Mouse (Mus musculus) embryonic facial prominence, embryonic 10.5 days (tissue): ENCODE results near the gene Strip2. TPM values are rescaled to one million over a fixed set of nuclear protein-coding genes. Genes with fewer than 3 reads are reported as not detected.

ENCODE experiments used
- DNase-seq: peaks from one replicate; pipeline ENCODE4 v3.0.0-alpha.2; 2017; ENCODE audit warnings: low spot score
- H3K27ac ChIP-seq: fragments of 300-500 bp; sonication (generic); replicated peaks from 2 replicates; pipeline ENCODE4 v1.5.1; 2016; ENCODE audit warnings: mild to moderate bottlenecking
- H3K27me3 ChIP-seq: fragments of 300-500 bp; sonication (generic); replicated peaks from 2 replicates; pipeline ENCODE4 v1.6.1; 2016; ENCODE audit warnings: low read depth, mild to moderate bottlenecking; ENCODE audit not compliant: poor library complexity, severe bottlenecking
- H3K36me3 ChIP-seq: fragments of 300-500 bp; sonication (generic); replicated peaks from 2 replicates; pipeline ENCODE4 v1.6.1; 2016; ENCODE audit warnings: mild to moderate bottlenecking, moderate library complexity
- H3K4me1 ChIP-seq: fragments of 300-500 bp; sonication (generic); 2 replicates; pipeline ENCODE4 v1.6.1; 2016
- H3K4me3 ChIP-seq: fragments of 300-500 bp; sonication (generic); 2 replicates; pipeline ENCODE4 v1.5.1; 2016; ENCODE audit warnings: mild to moderate bottlenecking, moderate library complexity
- H3K9me3 ChIP-seq: fragments of 300-500 bp; sonication (generic); 2 replicates; pipeline ENCODE4 v1.6.1; 2016; ENCODE audit warnings: mild to moderate bottlenecking
- WGBS: fragments of 180-500 bp; shearing (Covaris S2); methylation state at CpG from one replicate; pipeline ENCODE4 v1.1.7; 2016; 5-methylcytosine and 5-hydroxymethylcytosine counted together
- microRNA-seq: library from miRNA; unstranded; fragments of <30 nt; microRNA quantifications from one replicate; pipeline ENCODE4, GENCODE M21; 2017
- polyA plus RNA-seq: library from polyadenylated mRNA; unstranded; fragments of >200 nt; fragmentation: Nextera tagmentation; extraction: Ambion mirVana; gene quantifications from 2 replicates; pipeline ENCODE4 v1.2.1, GENCODE M21; 2016

Gene Strip2
- polyA plus RNA-seq, 1 experiment from 2014 or later: 0.65 TPM

DNA sequence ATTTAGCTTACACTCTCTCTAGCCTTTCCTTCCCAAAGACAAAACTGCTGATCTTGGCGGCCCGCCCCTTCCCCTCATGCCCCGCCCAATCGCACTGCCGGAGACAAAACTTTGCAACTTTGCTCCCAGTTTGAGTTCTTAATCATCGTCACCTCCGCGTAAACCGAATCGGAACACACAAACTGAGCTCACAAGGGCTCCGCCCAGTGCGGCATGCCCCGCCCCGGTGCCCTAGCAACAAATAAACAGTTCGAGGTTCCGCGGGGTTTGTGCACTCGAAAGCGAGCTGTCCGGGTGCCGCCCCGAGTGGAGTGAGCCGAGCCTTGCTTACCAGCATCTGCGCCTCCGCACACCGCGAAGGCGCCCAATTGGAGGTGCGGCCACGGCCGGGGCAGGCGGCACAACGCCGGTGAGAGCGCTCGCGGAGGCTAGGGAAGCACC is 68.3 kb downstream of the Strip2 start:
- WGBS: under 1% methylated on average over 37 of the region's 37 CpGs
- H3K4me1 ChIP-seq: peaks cover 11% of the 10 kb centered on the region
- peak; percentile 80 for DNase-seq
- H3K9me3 ChIP-seq: no peaks in the 10 kb centered on the region
- peaks cover 18% of the 10 kb centered on the region for H3K27me3 ChIP-seq
- H3K4me3 ChIP-seq: peak overlapping the region; percentile 68
- H3K36me3 ChIP-seq: no peaks in the 10 kb centered on the region
- H3K27ac ChIP-seq: peak overlapping the region; percentile 72

DNA sequence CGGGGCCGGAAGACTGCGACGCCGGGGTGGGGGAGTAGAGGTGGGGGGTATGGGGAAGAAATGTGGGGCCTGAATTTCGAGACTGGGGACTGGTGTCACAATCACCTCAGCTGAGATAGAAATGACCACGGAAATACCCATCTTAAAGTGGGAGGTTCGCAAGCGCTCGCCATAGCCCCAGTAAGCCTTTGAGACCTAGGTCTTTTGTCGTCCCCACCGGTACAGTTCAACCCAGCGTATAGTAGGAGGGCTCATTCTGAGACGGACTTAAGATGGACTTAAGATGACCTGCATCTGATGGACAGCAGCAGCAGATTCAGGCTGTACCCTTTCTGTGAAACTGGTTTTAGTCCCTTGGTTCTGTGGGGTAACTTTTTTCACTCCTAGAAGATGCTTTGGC is 68.7 kb downstream of the Strip2 start:
- H3K27me3 ChIP-seq: peaks cover 18% of the 10 kb centered on the region
- WGBS: 1% methylated on average over 14 of the region's 14 CpGs
- H3K4me1 ChIP-seq: peaks cover 11% of the 10 kb centered on the region
- DNase-seq: no peak
- H3K36me3 ChIP-seq: no peaks in the 10 kb centered on the region
- no peaks in the 10 kb centered on the region for H3K9me3 ChIP-seq
- H3K27ac ChIP-seq: peak overlapping the region; percentile 72
- H3K4me3 ChIP-seq: peak overlapping the region; percentile 68

DNA sequence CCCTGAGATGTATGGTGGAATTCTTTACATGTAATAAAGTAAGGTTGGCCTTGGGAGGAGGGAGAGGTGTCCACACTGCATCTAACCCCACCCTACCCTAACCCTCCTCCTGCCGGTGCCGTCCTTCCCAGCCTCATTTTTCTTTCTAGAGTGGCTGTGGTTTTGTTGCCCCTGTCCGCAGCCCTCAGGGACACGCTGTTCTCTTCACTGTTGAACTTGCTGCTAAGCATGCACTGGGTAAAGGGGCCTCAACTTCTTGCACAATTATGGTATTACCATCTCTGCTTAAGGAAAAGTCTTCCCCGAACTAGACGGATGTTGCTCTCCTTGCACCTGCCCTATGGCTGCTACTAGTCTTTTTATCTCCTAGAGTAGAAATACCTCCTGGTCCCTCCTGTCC is 69.2 kb downstream of the Strip2 start:
- Histone ChIP-seq H3K36me3 (no peaks in the 10 kb centered on the region), H3K27me3 (peaks cover 18% of the 10 kb centered on the region), H3K4me1 (peaks cover 11% of the 10 kb centered on the region), H3K9me3 (no peaks in the 10 kb centered on the region), H3K27ac (no peak overlapping the region), H3K4me3 (peak overlapping the region; percentile 68)
- 45% methylated on average over 6 of the region's 6 CpGs for WGBS
- DNase-seq: no peak

DNA sequence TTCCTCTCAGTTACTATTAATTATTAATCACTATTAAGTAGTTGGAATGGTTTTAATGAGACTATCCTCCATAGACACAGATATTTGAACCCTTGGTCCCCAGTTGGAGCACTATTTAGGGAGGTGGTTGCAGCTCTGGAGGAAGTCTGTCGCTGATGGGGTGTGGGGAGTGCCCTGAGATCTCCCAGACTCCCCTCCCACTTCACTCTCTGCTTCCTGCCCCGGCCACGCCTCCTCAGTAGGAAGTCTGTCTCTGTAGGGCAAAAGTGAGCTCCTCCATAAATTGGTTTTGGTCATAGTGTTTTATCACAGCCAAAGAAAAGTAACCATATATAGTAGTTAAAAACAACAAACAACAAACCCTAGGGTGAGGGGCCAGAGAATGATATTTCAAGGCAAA is 70.4 kb downstream of the Strip2 start:
- 56% methylated on average over 3 of the region's 3 CpGs for WGBS
- DNase-seq: no peak
- H3K27ac ChIP-seq: no peak overlapping the region

DNA sequence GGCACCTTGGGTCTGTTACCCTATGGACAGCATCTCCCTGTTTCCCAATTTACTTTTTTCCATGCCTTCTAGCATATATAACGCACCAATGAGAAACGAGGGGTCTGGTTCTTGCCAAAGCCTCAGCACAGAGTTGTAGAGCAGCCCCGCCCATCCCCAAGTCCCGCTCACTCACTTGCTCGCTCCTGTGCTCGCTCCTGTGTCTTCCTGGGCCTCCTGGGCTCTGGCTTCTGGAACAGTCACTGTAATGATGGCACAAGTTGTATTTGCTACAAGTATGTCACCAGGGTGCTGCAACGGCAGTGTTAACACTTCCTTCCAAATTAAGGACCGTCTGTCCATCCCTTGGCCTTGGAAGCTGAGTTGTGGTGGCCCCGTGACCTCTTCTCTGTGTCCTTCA is 81.3 kb downstream of the Strip2 start:
- Histone ChIP-seq H3K4me3 (no peak overlapping the region), H3K27me3 (no peaks in the 10 kb centered on the region), H3K27ac (no peak overlapping the region), H3K9me3 (no peaks in the 10 kb centered on the region), H3K4me1 (peaks cover 8% of the 10 kb centered on the region; the same call in 1 of the 2 replicates), H3K36me3 (no peaks in the 10 kb centered on the region)
- no peak for DNase-seq
- WGBS: 72% methylated on average over 9 of the region's 9 CpGs

More for the DNA sequence above, 70.4 kb downstream of the Strip2 start:
- Histone ChIP-seq H3K4me1 (peaks cover 11% of the 10 kb centered on the region), H3K27me3 (peaks cover 18% of the 10 kb centered on the region), H3K9me3 (no peaks in the 10 kb centered on the region), H3K36me3 (no peaks in the 10 kb centered on the region), H3K4me3 (no peak overlapping the region)

DNA sequence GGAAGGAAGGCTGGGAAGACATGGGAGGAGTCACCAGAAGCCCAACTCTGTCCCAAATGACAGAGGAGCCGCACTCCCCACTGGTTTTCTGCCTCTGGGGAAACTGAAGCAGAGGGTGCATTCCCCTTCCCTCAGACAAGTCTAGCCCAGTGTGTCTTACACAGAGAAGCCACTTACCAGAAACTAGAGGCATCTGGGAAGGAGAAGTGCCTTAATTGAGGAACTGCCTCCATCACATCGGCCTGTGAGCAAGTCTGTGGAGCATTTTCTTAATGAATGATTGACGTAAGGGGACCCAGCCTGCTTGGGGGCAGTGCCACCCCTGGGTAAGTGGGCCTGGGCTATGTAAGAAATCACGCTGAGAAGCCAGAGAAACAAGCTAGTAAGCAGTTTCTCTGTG is 82.0 kb downstream of the Strip2 start:
- 47% methylated on average over 4 of the region's 4 CpGs for WGBS
- H3K4me3 ChIP-seq: no peak overlapping the region
- DNase-seq: no peak
- no peaks in the 10 kb centered on the region for H3K36me3 ChIP-seq
- no peak overlapping the region for H3K27ac ChIP-seq
- H3K27me3 ChIP-seq: no peaks in the 10 kb centered on the region
- no peaks in the 10 kb centered on the region for H3K9me3 ChIP-seq
- H3K4me1 ChIP-seq: peaks cover 8% of the 10 kb centered on the region; the same call in 1 of the 2 replicates

DNA sequence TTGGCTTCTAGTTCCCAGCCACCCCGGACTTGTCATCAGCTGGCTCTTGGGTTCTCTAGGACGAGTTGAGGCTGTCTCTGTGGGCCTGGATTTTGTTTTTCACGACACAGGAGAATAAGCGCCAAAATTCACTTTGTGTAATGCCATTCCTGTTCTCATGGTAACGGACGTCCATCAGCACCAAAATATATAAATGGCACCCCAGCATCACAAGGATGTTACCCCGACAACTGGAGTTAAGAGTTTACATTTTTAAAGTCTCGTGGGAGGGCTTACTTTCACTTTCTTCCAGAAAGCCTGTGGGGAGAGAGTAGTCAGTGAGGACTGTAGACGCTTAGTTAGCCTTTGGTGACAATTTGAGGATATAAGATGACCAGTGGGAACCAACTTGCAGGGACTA is 85.8 kb downstream of the Strip2 start:
- whole genome bisulfite sequencing: 80% methylated on average over 9 of the region's 9 CpGs
- Histone ChIP-seq H3K36me3 (no peaks in the 10 kb centered on the region), H3K4me3 (no peak overlapping the region), H3K9me3 (no peaks in the 10 kb centered on the region), H3K4me1 (peaks cover 8% of the 10 kb centered on the region; the same call in 1 of the 2 replicates), H3K27me3 (no peaks in the 10 kb centered on the region), H3K27ac (no peak overlapping the region)
- DNase-seq: no peak

DNA sequence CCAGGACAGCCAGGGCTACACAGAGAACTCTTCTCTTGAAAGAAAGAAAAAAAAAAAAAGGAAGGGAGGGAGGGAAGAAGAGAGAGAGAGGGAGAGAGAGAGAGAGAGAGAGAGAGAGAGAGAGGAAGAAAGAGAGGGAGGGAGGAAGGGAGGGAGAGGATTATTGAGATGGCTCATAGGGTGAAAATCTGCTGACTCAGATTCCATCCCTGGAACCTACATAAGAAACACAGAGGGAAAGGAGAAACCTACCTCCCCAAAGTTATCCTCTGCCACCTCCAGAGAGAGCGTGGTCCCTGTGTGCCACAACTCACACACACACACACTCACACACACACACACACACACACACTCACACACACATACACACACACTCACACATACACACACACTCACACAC is 89.0 kb downstream of the Strip2 start:
- Histone ChIP-seq H3K4me1 (no peaks in the 10 kb centered on the region), H3K27ac (no peak overlapping the region), H3K27me3 (no peaks in the 10 kb centered on the region), H3K36me3 (no peaks in the 10 kb centered on the region), H3K9me3 (no peaks in the 10 kb centered on the region), H3K4me3 (no peak overlapping the region)
- DNase-seq: no peak
- 91% methylated on average over 1 of the region's 1 CpGs for WGBS

DNA sequence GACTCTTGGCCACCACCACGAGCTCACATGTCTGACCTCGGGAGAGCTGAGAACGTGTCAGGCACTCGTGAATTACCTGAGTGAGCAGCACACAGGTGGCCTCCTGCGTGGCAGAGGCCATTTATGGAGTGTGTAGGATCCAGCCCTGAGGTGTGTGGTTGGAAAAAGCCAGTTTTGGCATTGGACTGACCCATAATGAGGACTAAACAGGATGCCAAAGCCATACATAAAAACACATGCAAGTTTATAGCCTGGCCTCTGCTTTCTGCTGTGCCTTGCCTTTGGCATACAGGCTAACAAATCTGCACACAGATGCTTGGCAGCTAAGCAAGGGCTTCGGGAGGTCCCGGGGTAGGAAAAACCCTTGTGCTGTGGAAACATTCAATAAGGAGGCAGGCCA is 92.4 kb downstream of the Strip2 start:
- no peak for DNase-seq
- Histone ChIP-seq H3K27me3 (no peaks in the 10 kb centered on the region), H3K9me3 (no peaks in the 10 kb centered on the region), H3K36me3 (no peaks in the 10 kb centered on the region), H3K4me1 (peaks cover 4% of the 10 kb centered on the region), H3K27ac (no peak overlapping the region), H3K4me3 (no peak overlapping the region)
- WGBS: 87% methylated on average over 7 of the region's 7 CpGs

Small RNAs within 50 kb of the gene (microRNA-seq; reads per million reads assigned to microRNA genes)
- gene Gm23049: not detected

Other genes starting within 250 kb of the Strip2 start
- gene Tspan33, start 222.8 kb upstream of the Strip2 start, polyA plus RNA-seq: 6.0 and 7.4 TPM in 2 replicates
- gene Smo, start 181.5 kb upstream of the Strip2 start, polyA plus RNA-seq: 56.8 and 60.9 TPM in 2 replicates
- 12.0 and 14.9 TPM in 2 replicates for gene Ahcyl2, start 149.0 kb upstream of the Strip2 start, polyA plus RNA-seq
- gene Nrf1, start 131.0 kb downstream of the Strip2 start, polyA plus RNA-seq: 92.1 and 94.9 TPM in 2 replicates